Mouse (Mus musculus) brown adipose tissue, adult 24 weeks (tissue): Measurements from ENCODE around the gene Tmem167. TPM values are rescaled to one million over a fixed set of nuclear protein-coding genes. Genes with fewer than 3 reads are reported as not detected.

Experiments used
- H3K27ac ChIP-seq: fragments of 200-500 bp; replicated peaks from 2 replicates; pipeline ENCODE4 v1.5.1; 2012; ENCODE audit warnings: low read depth, mild to moderate bottlenecking, low read length
- H3K4me1 ChIP-seq: fragments of 200-500 bp; 2 replicates; pipeline ENCODE4 v1.6.1; 2012; ENCODE audit warnings: low read length, mixed read lengths; ENCODE audit not compliant: control insufficient read depth, insufficient read depth, insufficient read length
- H3K4me3 ChIP-seq: fragments of 200-500 bp; 2 replicates; pipeline ENCODE4 v1.5.1; 2012; ENCODE audit warnings: low read depth, mild to moderate bottlenecking, low read length, moderate library complexity; ENCODE audit not compliant: insufficient read depth
- polyA plus RNA-seq: library from polyadenylated mRNA; stranded (reverse); fragments of >200 nt; gene quantifications from 2 replicates; pipeline ENCODE4 v1.2.4, GENCODE M21; 2012; ENCODE audit not compliant: missing spikeins, insufficient read depth, insufficient read length

Tmem167 gene
- polyA plus RNA-seq, 1 experiment, result 26.4 TPM

DNA sequence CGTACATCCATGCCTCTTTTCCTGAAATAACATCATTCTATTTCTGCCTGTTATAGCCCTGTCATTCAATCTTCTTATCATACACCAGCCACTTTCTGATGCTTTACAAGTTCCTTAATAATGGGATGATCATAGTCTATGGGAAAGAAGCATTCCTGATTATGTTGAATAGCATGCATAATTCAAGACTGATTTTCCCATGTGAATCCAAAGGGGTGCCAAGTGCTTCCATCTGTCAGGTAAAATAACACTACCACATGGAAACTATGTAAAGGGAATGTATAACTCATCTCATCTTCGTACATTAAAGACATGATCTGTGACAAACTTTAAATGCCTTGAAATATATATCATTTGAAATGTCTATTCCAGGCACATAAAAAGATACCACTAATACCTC lies 75.2 kb downstream of the Tmem167 start:
- H3K4me1 ChIP-seq, result no peaks in the 10 kb centered on the region
- H3K27ac ChIP-seq, result no peak overlapping the region
- H3K4me3 ChIP-seq, result no peak overlapping the region

DNA sequence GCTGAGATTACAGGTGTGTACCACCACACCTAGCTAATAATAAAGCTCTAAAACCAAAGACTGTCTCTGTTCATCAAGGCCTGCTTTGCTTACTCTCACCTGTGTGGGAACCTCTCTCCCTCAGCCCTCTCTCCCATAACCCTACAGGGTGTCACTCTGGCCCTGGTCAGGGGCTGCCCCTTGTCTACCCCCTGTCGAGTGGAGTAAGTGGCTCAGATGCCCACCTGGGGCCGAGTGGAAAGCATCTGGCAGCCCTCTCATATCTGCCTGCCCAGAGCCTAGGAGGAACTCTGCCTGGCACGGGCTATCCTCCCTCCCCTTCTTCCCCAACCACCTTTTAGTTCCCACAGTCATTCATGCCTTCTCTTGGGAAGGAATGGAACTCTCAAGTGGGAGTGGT lies 78.1 kb downstream of the Tmem167 start:
- Histone ChIP-seq H3K4me3 (no peak overlapping the region), H3K27ac (no peak overlapping the region), H3K4me1 (no peaks in the 10 kb centered on the region)

DNA sequence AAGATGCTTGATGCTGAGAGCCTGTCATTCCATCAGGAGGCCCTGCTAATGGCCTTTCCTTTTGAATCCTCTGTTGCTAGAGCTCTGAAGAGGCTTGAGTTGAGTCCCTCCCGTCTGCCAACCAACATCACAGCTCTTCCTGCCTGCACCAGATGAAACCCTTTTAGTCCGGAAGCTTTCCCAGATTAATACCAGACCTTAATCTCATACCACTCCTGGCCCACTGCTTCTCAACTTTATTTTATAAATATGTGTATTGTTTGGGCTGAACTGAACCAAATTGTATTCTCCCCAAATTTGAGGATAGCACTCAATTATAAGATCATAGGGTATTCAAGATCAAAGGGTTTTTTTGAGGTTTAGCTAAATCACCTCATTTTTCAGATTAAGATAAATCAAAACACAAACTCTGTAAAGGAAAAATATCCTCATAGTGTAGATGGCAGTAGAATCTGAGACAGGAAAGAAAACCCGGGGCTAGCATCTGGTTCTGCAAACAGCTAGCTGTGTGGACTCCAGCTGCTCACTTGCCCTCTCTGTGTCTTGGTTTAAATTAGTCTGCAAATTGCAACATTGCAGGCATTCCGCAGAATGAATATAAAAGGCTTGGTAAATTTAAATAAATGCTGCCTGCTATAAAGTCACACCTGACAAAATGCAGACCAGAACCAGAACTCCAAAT lies 81.3 kb downstream of the Tmem167 start:
- Histone ChIP-seq H3K27ac (no peak overlapping the region), H3K4me3 (no peak overlapping the region), H3K4me1 (no peaks in the 10 kb centered on the region)

DNA sequence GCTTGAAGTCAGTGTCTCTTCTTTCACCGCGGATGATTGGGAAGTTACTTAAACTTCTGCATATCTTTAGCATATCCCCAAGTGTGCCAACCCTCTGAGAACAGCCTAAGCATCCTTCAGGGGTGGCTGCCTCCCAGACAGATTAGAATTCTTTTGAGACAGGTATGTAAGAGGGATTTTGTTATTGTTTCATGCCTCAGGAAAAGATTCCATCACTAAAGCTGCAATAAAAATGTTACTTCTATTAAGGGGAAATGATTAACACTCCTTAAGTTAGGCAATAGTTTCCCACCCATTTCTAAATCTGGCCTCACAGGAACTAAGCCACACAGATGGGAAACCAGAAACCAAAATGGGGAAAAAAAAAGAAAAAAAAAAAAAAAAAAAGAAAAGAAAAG lies 81.9 kb downstream of the Tmem167 start:
- no peak overlapping the region for H3K27ac ChIP-seq

DNA sequence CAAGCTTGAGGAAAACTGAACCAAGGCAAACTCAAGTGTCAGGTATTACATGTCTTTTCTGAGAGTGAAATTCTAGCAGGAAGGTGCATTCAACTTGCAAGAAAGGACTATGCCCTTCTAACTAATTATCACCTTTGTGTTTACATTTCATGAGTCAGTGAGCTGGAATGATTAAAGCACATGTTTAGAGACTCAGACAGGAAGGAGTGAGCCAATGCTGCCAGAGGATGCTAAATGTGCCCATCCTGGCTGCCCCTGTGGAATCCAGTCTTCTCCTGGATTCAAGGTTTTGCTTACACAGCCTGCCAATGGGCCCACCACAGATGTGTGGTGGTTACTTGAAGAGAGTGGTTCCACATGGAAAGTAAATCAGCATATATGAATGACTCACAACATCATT lies 82.5 kb downstream of the Tmem167 start:
- Histone ChIP-seq H3K4me1 (no peaks in the 10 kb centered on the region), H3K27ac (no peak overlapping the region), H3K4me3 (no peak overlapping the region)

More for the DNA sequence above, 81.9 kb downstream of the Tmem167 start:
- Histone ChIP-seq H3K4me3 (no peak overlapping the region), H3K4me1 (no peaks in the 10 kb centered on the region)

DNA sequence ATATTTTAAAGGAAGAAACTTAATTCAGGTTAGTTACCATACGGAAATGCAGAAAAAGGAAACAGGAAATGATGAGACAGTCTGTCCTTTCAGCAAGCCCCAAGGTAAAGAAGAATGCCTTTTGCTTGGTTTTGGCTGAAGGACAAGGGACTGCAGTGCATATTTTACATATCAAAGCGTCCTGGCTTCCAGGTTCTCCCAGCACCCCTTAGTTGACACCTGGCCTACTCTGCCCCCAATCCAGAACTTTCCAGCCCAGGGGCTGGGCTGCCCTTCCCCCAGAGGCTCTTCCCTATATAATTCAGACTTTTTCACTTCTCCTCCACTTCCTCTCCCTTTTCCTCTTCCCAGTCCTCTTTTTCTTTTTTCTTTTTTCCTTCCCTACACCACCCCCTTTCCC lies 86.7 kb downstream of the Tmem167 start:
- Histone ChIP-seq H3K4me3 (no peak overlapping the region), H3K27ac (no peak overlapping the region), H3K4me1 (no peaks in the 10 kb centered on the region)

DNA sequence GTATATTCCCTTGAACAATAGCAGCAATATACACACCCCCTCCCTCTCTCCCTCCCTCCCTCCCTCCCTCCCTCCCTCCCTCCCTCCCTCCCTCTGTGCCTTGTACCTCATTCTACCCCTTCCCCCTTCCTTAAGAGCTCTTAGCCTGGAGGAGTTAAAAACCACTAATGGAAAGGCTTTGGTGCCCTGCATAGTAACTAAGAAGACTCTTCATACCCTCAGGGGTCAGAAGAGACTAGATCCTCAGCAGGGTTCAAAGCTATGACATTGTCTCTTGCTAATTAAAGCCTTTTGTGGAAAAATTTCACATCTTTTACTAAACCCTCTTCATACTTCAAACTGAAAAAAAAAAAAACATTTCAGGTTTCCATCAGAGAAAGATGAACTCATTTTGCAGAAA lies 93.3 kb downstream of the Tmem167 start:
- Histone ChIP-seq H3K27ac (no peak overlapping the region), H3K4me3 (no peak overlapping the region), H3K4me1 (no peaks in the 10 kb centered on the region)

DNA sequence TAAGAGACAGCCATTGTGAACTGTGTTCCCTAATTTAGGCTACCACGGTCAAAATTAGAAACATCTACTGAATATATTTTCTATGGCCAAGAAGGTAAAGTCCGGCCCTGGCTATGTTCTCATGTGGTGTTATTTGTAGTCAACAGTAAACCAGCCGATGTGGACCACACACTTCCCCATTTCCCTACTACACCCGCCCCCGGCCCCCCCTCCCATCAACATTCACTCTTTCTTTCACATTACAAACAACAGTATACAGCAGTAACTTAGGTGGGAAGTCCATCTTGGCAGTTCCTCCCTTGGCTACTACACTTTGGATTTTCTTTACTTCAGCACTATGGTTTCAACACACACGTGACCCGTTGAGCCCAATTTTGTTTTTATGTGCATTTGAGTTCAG lies 94.6 kb downstream of the Tmem167 start:
- Histone ChIP-seq H3K4me3 (no peak overlapping the region), H3K4me1 (no peaks in the 10 kb centered on the region), H3K27ac (no peak overlapping the region)

DNA sequence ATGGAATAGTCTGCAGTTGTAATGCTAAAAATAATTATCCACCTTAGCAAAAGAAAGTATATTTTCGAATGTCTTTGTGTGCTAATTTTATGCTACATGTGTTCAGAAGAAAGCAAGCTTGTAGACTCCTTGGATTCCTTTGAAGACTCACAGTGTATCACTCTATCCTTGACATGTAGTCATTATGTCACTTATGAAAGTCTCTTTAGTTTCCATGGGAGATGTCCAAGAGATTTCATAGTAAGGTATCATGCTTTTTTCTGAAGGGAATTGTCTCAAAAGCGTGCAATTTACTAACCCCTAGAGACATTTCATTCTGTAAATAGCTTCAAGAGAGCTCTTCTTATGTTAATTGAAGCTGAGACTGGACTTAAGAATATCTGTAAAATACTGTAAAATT lies 97.8 kb downstream of the Tmem167 start:
- no peak overlapping the region for H3K27ac ChIP-seq
- H3K4me3 ChIP-seq, result no peak overlapping the region
- H3K4me1 ChIP-seq, result no peaks in the 10 kb centered on the region

DNA sequence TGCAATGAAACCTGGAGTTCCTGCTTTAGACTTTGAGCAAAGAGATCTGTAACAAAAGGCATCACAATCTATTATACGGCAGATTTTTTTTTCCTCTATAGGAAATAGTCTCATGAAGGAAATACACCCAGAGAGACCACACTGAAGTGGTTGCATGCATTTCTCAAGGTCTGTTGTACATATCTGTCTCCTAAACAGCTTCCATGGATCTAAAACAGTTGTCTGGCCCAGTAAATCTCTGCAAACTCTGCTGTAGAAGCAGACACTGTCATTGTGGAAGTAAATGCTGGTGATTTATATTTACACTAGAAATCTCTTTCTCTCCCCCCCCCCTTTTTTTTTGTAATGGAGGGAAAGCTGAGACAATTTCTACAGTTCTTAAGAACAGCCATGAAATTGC lies 99.1 kb downstream of the Tmem167 start:
- Histone ChIP-seq H3K4me3 (no peak overlapping the region), H3K4me1 (no peaks in the 10 kb centered on the region), H3K27ac (no peak overlapping the region)

DNA sequence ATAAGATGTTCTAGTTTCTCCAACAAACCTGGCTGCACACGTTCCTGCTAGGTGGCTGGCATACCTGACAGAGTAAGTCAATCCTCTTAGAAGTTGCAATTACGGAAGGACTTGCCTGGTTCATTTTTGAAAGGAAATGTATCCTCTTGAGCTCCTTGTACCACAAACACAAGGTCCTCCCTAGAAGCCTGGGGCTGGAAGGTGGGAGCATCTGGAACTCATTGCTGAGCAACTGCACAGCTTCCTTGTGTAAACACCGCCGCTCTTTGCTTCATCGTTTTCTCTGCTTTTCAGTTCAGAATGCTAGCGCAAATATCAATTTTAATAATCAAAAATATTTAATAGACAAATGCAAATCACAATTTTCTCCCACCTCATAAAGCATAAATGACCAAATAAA lies 102.9 kb downstream of the Tmem167 start:
- Histone ChIP-seq H3K4me3 (no peak overlapping the region), H3K27ac (no peak overlapping the region), H3K4me1 (no peaks in the 10 kb centered on the region)

Other genes starting within 250 kb of the Tmem167 start
- gene Xrcc4, start 485 bp downstream of the Tmem167 start, polyA plus RNA-seq, result 12.3 TPM in 2 replicates